Mouse (Mus musculus): ENCODE measurements at regions not wholly inside any gene's neighbourhood (a gene's known extent, or its start where the extent isn't known, plus 50 kb on each side); places are given as distances from the start of the nearest gene placed in this dataset.

GRCm38 (mm10) chr16:21274012-21274528 is 69.5 kb downstream of the Ephb3 start:
- ATAC-seq (ENCODE audit: insufficient number of reproducible peaks, low FRiP score, low TSS enrichment): no peak

GRCm38 (mm10) chr16:21277789-21278342 is 73.3 kb downstream of the Ephb3 start:
- no peak for ATAC-seq (ENCODE audit: insufficient number of reproducible peaks, low FRiP score, low TSS enrichment)

DNA sequence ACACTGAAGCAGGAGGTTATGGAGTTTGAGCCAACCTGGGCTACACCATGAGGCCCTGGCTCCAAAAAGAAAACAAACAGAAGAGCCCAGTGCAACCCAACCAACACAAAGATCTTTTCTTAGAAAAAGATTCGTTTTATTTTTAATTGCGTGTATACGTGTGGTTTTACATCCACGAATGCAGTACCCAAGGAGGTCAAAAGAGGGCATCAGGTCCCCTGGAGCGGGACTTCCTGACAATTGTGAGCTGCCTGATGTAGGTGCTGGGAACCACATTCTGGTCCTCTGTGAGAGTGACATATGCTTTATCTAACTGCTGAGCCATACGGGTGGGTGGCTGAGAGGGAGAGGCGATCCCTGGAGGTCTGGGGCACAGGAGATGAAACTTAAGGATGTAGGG is 73.8 kb downstream of the Ephb3 start:
- no peak for ATAC-seq (ENCODE audit: insufficient number of reproducible peaks, low FRiP score, low TSS enrichment)

- no peak for ATAC-seq (ENCODE audit: insufficient number of reproducible peaks, low FRiP score, low TSS enrichment)
These were observed 75.7 kb downstream of the Ephb3 start for GRCm38 (mm10) chr16:21280200-21280627.

DNA sequence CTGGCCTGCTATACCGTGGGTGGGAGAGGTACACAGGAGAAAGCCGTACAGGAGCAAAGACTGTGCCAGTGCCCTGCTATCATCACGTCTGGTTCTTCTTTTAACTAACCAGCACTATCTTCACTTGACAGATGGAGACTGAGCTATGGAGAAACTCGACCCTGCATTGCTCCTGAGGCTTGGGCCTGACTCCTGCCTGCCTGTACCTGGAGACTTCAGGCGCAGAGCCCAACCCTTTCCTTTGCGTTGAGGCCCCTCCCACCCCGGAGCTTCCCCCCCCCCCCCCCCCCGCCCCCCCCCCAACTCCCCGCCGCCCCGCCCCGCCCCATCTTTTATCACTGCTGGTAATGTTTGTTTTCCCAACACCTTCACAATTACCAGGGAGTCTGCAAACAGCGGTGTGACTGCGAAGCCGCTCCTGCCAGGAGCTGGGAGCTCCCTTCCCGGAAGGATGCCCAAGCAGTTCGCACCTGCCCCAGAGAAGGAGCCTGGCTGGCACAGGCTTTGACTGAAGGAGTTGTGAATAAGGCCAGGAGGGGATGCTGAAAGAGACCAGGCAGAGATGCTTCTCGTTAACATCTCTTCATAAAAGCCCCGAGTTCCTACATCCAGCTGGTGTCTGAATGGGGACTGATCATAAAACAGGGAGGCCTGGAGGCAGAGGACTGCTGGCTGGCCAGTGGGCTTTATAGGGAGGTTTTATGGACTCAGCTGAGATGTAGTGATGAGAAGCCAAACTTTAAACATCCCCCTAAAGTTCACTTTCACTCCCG is 77.6 kb downstream of the Ephb3 start:
- ATAC-seq (ENCODE audit: insufficient number of reproducible peaks, low FRiP score, low TSS enrichment): no peak

DNA sequence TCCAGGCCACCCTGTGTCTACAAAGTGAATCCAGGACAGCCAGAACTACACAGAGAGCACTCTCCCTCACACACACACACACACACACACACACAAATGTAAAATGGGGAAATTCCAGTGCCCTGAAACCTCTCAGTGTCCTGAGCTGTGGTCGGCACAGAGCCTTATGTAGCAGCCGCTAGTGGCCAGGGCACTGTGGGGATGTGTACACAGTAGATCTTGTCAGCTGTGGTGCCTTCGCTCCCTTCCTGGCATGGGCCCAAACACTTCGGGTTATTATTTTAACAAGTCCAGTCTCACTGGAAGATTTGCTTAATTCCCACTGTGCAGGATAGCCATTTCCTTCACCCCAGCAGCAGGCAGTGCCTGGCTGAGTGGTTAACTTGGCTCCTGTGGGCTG is 81.5 kb downstream of the Ephb3 start:
- ATAC-seq (ENCODE audit: insufficient number of reproducible peaks, low FRiP score, low TSS enrichment): no peak

DNA sequence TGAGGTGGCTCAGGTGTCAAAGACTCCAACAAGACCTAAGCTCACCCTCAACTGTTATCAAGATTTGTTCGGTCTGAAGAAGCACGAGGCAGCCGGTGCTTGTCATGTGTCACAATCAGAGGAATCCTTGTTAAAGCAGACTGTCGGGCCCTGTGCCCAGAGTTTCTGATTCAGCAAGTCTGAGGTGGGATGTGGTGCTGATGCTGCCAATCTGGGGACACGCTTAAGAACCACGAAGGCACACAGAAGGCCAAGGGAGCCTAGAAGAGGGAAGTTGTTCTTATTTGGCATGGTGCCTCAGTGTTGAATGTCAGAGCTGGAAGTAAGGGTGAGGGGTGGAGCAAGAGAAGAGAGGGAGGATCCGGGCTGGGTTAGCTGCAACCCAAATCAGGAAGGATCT is 85.0 kb downstream of the Ephb3 start:
- no peak for ATAC-seq (ENCODE audit: insufficient number of reproducible peaks, low FRiP score, low TSS enrichment)

DNA sequence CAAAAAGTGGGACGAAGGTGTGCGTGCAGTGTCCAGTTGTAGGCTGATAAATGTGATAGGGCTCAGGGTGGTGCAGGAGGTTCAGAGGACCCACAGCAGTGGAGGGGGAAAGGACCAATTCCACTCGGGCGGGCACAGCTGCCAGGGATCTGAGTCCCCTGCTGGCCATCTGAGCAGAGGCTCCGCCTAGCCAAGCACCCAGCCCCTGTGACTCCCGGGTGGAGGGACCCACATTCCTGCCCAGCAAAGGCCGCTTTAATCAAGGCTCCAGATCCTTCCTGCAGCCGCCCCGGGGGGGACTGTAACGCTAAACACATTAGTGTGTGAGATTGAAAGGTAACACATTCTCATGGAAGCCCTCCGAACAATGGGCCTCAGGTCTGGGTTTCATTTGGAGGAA is 88.5 kb downstream of the Ephb3 start:
- ATAC-seq (ENCODE audit: insufficient number of reproducible peaks, low FRiP score, low TSS enrichment): no peak

- no peak for ATAC-seq (ENCODE audit: insufficient number of reproducible peaks, low FRiP score, low TSS enrichment)
These were observed 89.0 kb downstream of the Ephb3 start for GRCm38 (mm10) chr16:21293569-21293968.

GRCm38 (mm10) chr16:21294677-21295411 is 90.3 kb downstream of the Ephb3 start:
- no peak for ATAC-seq (ENCODE audit: insufficient number of reproducible peaks, low FRiP score, low TSS enrichment)

DNA sequence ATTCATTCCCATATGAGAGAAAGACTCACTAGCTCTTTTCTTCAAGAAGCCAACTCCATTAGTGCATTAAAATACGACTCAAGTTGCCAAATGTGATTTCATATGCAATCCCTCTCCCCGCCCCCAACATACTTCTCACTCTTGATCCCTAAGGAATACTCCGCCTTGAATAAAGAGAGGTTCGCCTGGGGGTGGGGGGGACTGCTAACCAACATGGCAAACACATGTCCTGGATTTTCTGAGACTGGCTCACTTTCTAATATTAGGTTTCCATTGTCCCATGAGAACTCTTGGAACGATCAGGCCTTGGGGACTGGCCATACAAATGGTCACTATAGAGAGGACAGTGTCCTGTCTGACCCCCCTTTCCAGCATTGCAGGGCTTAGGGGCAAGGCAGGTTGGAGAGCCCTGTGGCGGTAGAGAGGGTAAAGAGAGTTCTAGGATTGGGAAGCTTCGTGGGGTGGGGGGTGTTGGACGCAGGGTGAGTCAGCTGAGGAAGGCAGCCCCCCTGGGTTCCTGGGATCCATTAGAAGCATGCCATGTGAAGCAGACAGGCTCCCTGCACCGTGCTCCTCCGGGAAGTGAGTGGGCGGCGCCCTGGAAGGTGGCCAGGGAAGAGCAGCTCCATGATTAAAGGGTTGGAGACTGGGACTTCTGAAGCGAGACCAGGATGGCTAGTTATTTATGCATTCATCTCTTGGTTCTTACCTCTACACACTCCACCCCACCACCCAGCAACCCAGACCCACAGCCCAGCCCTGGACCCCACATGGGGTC is 91.6 kb downstream of the Ephb3 start:
- ATAC-seq (ENCODE audit: insufficient number of reproducible peaks, low FRiP score, low TSS enrichment): no peak

DNA sequence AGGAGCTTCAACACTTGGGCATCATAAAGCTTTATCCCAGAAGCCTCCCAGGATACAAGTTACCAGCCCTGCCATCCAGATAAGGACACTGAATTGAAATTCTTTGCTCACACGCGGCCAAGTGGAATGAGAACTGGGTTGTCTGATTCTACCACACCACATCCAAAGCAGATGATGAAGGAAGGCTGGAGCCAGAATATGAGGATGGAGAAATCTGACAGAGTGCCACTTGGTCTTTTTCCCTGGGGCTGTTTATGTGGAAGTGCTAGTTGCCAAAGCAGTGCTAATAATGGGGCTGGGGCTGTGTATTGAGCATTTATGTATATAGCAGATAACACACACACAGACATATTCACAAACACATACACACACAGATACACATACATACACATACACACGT is 92.2 kb downstream of the Ephb3 start:
- no peak for ATAC-seq (ENCODE audit: insufficient number of reproducible peaks, low FRiP score, low TSS enrichment)

GRCm38 (mm10) chr16:21298866-21299265 is 94.3 kb downstream of the Ephb3 start:
- no peak; the same call in 1 of the 2 replicates for ATAC-seq (ENCODE audit: insufficient number of reproducible peaks, low FRiP score, low TSS enrichment)

DNA sequence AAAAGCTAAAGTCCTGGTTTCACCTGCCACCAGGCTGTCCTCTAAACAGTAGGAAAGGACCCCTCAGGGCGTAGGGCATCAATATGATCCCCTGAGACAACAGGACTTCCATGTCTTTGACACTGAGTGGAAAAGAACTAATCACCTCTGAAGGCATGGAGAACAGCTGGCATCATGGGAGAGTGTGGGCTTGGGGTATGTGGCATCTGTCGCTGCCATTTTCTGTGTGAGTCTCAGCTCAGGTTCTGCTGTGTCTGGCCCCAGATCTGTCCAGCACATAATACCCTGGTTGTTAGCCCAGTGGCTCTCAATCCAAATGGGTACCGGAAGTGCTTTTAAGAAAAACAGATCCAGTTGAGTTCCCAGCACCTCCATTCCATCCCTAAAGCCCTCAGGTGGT is 101.3 kb downstream of the Ephb3 start:
- ATAC-seq (ENCODE audit: insufficient number of reproducible peaks, low FRiP score, low TSS enrichment): no peak

GRCm38 (mm10) chr16:21308513-21308912 is 104.0 kb downstream of the Ephb3 start:
- ATAC-seq (ENCODE audit: insufficient number of reproducible peaks, low FRiP score, low TSS enrichment): no peak

DNA sequence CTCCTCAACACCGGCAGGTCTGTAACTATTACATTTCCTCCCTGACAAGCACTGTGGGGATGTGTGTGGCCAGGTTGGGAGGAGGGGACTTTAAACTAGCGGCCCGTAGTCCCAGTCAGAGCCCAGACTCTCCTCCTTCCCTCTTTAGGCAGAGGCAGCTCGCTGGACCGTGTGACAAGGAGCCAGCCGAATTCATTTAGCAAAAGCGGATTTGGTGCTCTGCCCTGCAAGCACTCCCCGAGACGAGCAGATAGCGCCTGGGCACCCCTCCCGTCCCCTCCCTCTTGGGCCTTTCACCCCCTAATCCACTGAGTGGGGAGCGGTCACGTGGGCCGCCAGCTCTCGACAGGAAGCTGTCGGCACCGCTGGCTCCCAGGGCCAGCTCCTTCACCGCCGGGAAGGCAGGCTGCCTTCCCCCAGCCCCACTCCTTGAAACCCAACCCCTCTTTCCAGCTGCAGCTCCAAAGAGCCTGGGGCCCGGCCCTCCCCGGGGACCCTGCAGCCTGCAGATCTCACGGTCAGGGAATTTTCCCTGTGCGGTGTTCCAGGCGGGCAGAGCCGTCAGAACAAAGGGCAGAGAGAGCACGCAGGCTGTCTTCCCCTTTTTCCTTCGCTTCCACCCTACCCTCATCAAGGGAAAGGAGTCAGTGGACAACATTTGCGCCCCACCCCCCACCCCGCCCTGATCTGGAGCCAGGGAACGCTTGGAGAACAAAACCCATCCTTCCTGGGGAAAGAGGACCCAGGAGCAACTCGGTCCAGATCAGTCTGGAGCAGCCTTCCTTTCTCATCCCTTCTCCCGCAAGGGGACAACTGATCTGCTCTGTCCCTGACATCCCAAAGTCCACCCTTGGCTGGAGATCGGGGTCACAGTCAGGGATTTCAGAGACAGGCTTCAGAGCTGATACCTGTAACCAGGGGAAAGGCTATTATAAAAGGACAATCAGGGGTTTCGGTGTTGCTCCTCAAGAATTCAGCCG is 106.4 kb downstream of the Ephb3 start:
- peak; percentile 68 for ATAC-seq (ENCODE audit: insufficient number of reproducible peaks, low FRiP score, low TSS enrichment)

- no peak for ATAC-seq (ENCODE audit: insufficient number of reproducible peaks, low FRiP score, low TSS enrichment)
These were observed 107.2 kb downstream of the Ephb3 start for GRCm38 (mm10) chr16:21311781-21312180.

DNA sequence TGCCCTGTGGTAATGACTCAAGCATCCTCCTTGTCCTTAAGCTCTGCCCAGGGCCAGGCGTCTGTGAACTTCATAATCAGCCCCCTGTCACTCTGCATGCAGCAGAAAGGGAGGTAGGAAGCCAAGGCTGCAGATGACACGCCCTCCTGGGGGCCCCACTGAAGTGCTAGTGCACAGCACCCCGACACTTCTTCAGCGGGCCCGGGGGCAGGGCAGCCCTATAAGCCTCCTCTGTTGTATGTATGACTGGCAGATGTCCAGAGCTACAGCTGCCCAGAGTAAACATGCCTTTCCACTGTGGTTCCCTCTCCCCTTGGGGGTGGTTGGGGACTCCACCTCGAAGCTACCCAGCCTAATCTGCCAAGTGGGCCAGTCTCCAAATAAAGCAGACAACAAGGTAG is 107.2 kb upstream of the Vps8 start:
- ATAC-seq (ENCODE audit: insufficient number of reproducible peaks, low FRiP score, low TSS enrichment): no peak

DNA sequence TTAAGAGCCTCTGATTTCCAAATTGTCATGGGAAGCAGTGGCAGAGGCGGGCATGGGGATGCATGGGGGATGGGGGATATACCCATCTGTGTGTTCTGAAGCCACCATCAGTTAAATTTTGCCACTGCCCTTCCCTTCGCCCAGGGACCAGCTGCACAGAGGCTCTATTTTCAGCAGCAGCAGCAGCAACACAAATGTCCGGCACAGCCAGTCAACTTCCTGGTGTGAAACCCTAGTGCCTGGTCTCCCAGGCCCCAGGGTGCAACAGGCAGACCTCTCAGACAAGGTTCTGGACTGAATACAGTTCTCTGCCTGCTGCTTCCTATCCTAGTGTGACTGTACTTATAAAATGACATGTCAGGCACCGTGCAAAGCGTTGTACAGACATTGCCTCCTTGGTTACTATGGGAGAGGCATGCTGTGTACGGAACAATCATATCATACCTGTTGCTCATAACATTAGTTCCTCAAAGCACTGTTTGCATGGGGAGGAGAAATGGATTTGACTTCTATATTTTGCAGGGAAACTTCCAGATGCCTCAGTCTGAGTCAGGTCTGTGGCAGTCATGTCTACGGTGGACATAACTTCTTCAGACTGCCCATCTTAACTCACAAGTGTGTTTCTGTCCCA is 104.8 kb upstream of the Vps8 start:
- no peak for ATAC-seq (ENCODE audit: insufficient number of reproducible peaks, low FRiP score, low TSS enrichment)
